Mouse (Mus musculus) limb, embryonic 14.5 days (tissue): ENCODE data around the gene Zdhhc14. TPM values are rescaled to one million over a fixed set of nuclear protein-coding genes. Genes with fewer than 3 reads are reported as not detected.

Experiments
- ATAC-seq: fragments of 200-750 bp; cut with Nextera tagmentation; 2 replicates; pipeline ENCODE4 v1.8.0; 2017; ENCODE audit warnings: low read depth, moderate number of reproducible peaks, moderate TSS enrichment; ENCODE audit not compliant: low FRiP score
- DNase-seq: peaks from one replicate; pipeline ENCODE4 v3.0.0-alpha.2; 2015; ENCODE audit warnings: low spot score
- H3K27ac ChIP-seq: fragments of 300-500 bp; sonication (generic); replicated peaks from 2 replicates; pipeline ENCODE4 v1.5.1; 2014; ENCODE audit warnings: low read depth, mild to moderate bottlenecking, low read length, moderate library complexity, mixed read lengths
- H3K27me3 ChIP-seq: fragments of 300-500 bp; sonication (generic); 2 replicates; pipeline ENCODE4 v1.6.1; 2014; ENCODE audit warnings: low read length, mixed read lengths; ENCODE audit not compliant: control insufficient read depth, insufficient read depth
- H3K36me3 ChIP-seq: fragments of 300-500 bp; sonication (generic); 2 replicates; pipeline ENCODE4 v1.6.1; 2014; ENCODE audit warnings: mild to moderate bottlenecking, low read length, moderate library complexity, mixed read lengths; ENCODE audit not compliant: control insufficient read depth, insufficient read depth
- H3K4me1 ChIP-seq: fragments of 300-500 bp; sonication (generic); 2 replicates; pipeline ENCODE4 v1.6.1; 2014; ENCODE audit warnings: antibody characterized with exemption, low read length, mixed read lengths; ENCODE audit not compliant: control insufficient read depth, insufficient read depth
- H3K4me2 ChIP-seq: fragments of 300-500 bp; sonication (generic); replicated peaks from 2 replicates; pipeline ENCODE4 v1.6.1; 2014; ENCODE audit warnings: low read depth, mild to moderate bottlenecking, low read length, moderate library complexity; ENCODE audit not compliant: severe bottlenecking
- H3K4me3 ChIP-seq: fragments of 300-500 bp; sonication (generic); replicated peaks from 2 replicates; pipeline ENCODE4 v1.5.1; 2014; ENCODE audit warnings: low read length
- H3K9ac ChIP-seq: fragments of 300-500 bp; sonication (generic); 2 replicates; pipeline ENCODE4 v1.6.1; 2014; ENCODE audit warnings: mild to moderate bottlenecking, low read depth, low read length, moderate library complexity; ENCODE audit not compliant: severe bottlenecking
- H3K9me3 ChIP-seq: fragments of 300-500 bp; sonication (generic); 2 replicates; pipeline ENCODE4 v1.6.1; 2016; ENCODE audit warnings: low read length; ENCODE audit not compliant: control insufficient read depth
- POLR2A ChIP-seq: fragments of 200-500 bp; IDR thresholded peaks from 2 replicates; pipeline ENCODE4 v1.8.0; 2012; ENCODE audit warnings: inconsistent platforms, mild to moderate bottlenecking, moderate library complexity, borderline replicate concordance; ENCODE audit not compliant: insufficient read depth, insufficient read length; ENCODE audit errors: extremely low read depth
- WGBS: fragments of 180-500 bp; shearing (Covaris S2); extraction: QIAGEN DNeasy Blood & Tissue Kit; methylation state at CpG from one replicate; pipeline ENCODE4 v1.1.7; 2014; 5-methylcytosine and 5-hydroxymethylcytosine counted together
- polyA plus RNA-seq, 2 experiments: library from polyadenylated mRNA; depleted of rRNA in 1 of 2; stranded (reverse) in 1 of 2; unstranded in 1 of 2; fragments of >200 nt; fragmentation: Nextera tagmentation in 1 of 2; extraction: Ambion mirVana in 1 of 2; gene quantifications; 2 replicates each; pipeline versions ENCODE4 v1.2.1 to v1.2.3; 2012 to 2014

The Zdhhc14 gene
- polyA plus RNA-seq, 2 experiments: 3.0 to 4.3 TPM

- WGBS: 85% methylated on average over 4 of the region's 4 CpGs
- H3K36me3 ChIP-seq: no peaks in the 10 kb centered on the region
- H3K4me2 ChIP-seq: no peak overlapping the region
- no peak overlapping the region for H3K9ac ChIP-seq
- H3K27me3 ChIP-seq: no peaks in the 10 kb centered on the region
- no peaks in the 10 kb centered on the region for H3K4me1 ChIP-seq
- no peak for TF ChIP-seq POLR2A
- no peak overlapping the region for H3K4me3 ChIP-seq
- no peak for ATAC-seq
- H3K27ac ChIP-seq: no peak overlapping the region
- no peaks in the 10 kb centered on the region for H3K9me3 ChIP-seq
- no peak for DNase-seq
Measured at GRCm38 (mm10) chr17:5560212-5560611, 67.9 kb downstream of the Zdhhc14 start.

GRCm38 (mm10) chr17:5563108-5563507 lies 70.8 kb downstream of the Zdhhc14 start:
- Histone ChIP-seq H3K27me3 (no peaks in the 10 kb centered on the region), H3K27ac (no peak overlapping the region), H3K4me3 (no peak overlapping the region), H3K4me1 (no peaks in the 10 kb centered on the region), H3K9me3 (no peaks in the 10 kb centered on the region), H3K36me3 (no peaks in the 10 kb centered on the region), H3K4me2 (no peak overlapping the region), H3K9ac (no peak overlapping the region)
- DNase-seq (no peak), ATAC-seq (no peak)
- WGBS: 77% methylated on average over 6 of the region's 6 CpGs
- TF ChIP-seq POLR2A: no peak

- TF ChIP-seq POLR2A: no peak
- no peak overlapping the region for H3K9ac ChIP-seq
- no peaks in the 10 kb centered on the region for H3K27me3 ChIP-seq
- no peak overlapping the region for H3K4me3 ChIP-seq
- ATAC-seq (no peak), DNase-seq (no peak)
- H3K27ac ChIP-seq: no peak overlapping the region
- no peaks in the 10 kb centered on the region for H3K4me1 ChIP-seq
- no peaks in the 10 kb centered on the region for H3K36me3 ChIP-seq
- no peaks in the 10 kb centered on the region for H3K9me3 ChIP-seq
- WGBS: 77% methylated on average over 7 of the region's 7 CpGs
- H3K4me2 ChIP-seq: no peak overlapping the region
Measured at GRCm38 (mm10) chr17:5566006-5566405, 73.6 kb downstream of the Zdhhc14 start.

GRCm38 (mm10) chr17:5567943-5568342 lies 75.6 kb downstream of the Zdhhc14 start:
- no peaks in the 10 kb centered on the region for H3K27me3 ChIP-seq
- H3K4me3 ChIP-seq: no peak overlapping the region
- WGBS: 23% methylated on average over 5 of the region's 5 CpGs
- H3K9me3 ChIP-seq: no peaks in the 10 kb centered on the region
- no peak for TF ChIP-seq POLR2A
- H3K9ac ChIP-seq: no peak overlapping the region
- ATAC-seq (no peak), DNase-seq (no peak)
- H3K4me2 ChIP-seq: no peak overlapping the region
- H3K27ac ChIP-seq: no peak overlapping the region
- no peaks in the 10 kb centered on the region for H3K4me1 ChIP-seq
- H3K36me3 ChIP-seq: no peaks in the 10 kb centered on the region

GRCm38 (mm10) chr17:5569131-5570030 lies 77.0 kb downstream of the Zdhhc14 start:
- ATAC-seq (no peak), DNase-seq (no peak)
- Histone ChIP-seq H3K4me3 (no peak overlapping the region), H3K9ac (no peak overlapping the region), H3K27ac (no peak overlapping the region), H3K36me3 (no peaks in the 10 kb centered on the region), H3K27me3 (no peaks in the 10 kb centered on the region), H3K4me1 (no peaks in the 10 kb centered on the region), H3K9me3 (no peaks in the 10 kb centered on the region), H3K4me2 (no peak overlapping the region)
- WGBS: 72% methylated on average over 17 of the region's 17 CpGs
- TF ChIP-seq POLR2A: no peak
